10 mouse cellular contexts compared by ENCODE assay signal in genomic region chr12:100996378-100996898, GRCm38 (mm10). TPM values are rescaled to one million over a fixed set of nuclear protein-coding genes. Genes with fewer than 3 reads are reported as not detected.
DNase-seq lines count a peak whose midpoint lies in the region; ATAC-seq lines count a peak whose summit lies in the region.
"Had no signal": no experiment of that assay in that cellular context is flagged by ENCODE, and none has a peak within 500 bp of the region (broad histone marks: within the 10 kb centered on the region; RNA-seq: fewer than 3 reads in every experiment).

No protein-coding gene starts in this region.

- H3K27me3 ChIP-seq in kidney, embryonic 15.5 days = no peaks in the 10 kb centered on the region
- no peaks in the 10 kb centered on the region for H3K27me3 ChIP-seq in midbrain, embryonic 15.5 days (replicated peaks)

- no peaks in the 10 kb centered on the region for H3K36me3 ChIP-seq in kidney, embryonic 15.5 days
- H3K36me3 ChIP-seq in midbrain, embryonic 15.5 days (replicated peaks) = no peaks in the 10 kb centered on the region
- H3K36me3 ChIP-seq: heart, embryonic 12.5 days had no signal

- no peak overlapping the region for H3K4me3 ChIP-seq in kidney, embryonic 15.5 days (replicated peaks)
- no peak overlapping the region for H3K4me3 ChIP-seq in midbrain, embryonic 15.5 days
- H3K4me3 ChIP-seq: heart, embryonic 12.5 days had no signal

- DNase-seq in kidney, adult 8-10 months = peak; percentile 47 to 71
- DNase-seq in brain, adult 2 months (ENCODE audit: low read depth, low spot score) = peak; percentile 83
- peak; percentile 27 for DNase-seq in kidney, postnatal 14 days
- DNase-seq in testis, postnatal 10 days (ENCODE audit: low spot score) = no peak
- no peak for DNase-seq in thymus, postnatal 36 days
- no peak for DNase-seq in layer of hippocampus, postnatal 10 days (ENCODE audit: low spot score in 2 of 2)
- DNase-seq: adrenal gland, adult 8-10 months had no signal

- H3K27ac ChIP-seq in kidney, embryonic 15.5 days = no peak overlapping the region
- H3K27ac ChIP-seq in midbrain, embryonic 15.5 days = peak overlapping the region; percentile 46

- ATAC-seq in kidney, embryonic 15.5 days (replicated peaks; ENCODE audit: low FRiP score) = no peak
- ATAC-seq in midbrain, embryonic 15.5 days (replicated peaks) = 0 out of 2 replicates have a peak, but pooled peaks have one; percentile 10

- 30% methylated on average over 5 of the region's 5 CpGs for WGBS in kidney, embryonic 15.5 days
- 22% methylated on average over 5 of the region's 5 CpGs for WGBS in midbrain, embryonic 15.5 days

- H3K4me1 ChIP-seq in kidney, embryonic 15.5 days = peaks cover 99% of the 10 kb centered on the region
- H3K4me1 ChIP-seq in midbrain, embryonic 15.5 days = peaks cover 47% of the 10 kb centered on the region

- H3K9ac ChIP-seq in kidney, embryonic 15.5 days = no peak overlapping the region
- no peak overlapping the region for H3K9ac ChIP-seq in midbrain, embryonic 15.5 days
- H3K9ac ChIP-seq: heart, embryonic 12.5 days had no signal

- H3K4me2 ChIP-seq in kidney, embryonic 15.5 days = no peak overlapping the region
- no peak overlapping the region for H3K4me2 ChIP-seq in midbrain, embryonic 15.5 days
- H3K4me2 ChIP-seq: heart, embryonic 12.5 days had no signal

- no peaks in the 10 kb centered on the region for H3K9me3 ChIP-seq in kidney, embryonic 15.5 days (replicated peaks)
- no peaks in the 10 kb centered on the region for H3K9me3 ChIP-seq in midbrain, embryonic 15.5 days
- H3K9me3 ChIP-seq: heart, embryonic 12.5 days had no signal

RNA-seq across cellular contexts. Expression of gene Ccdc88c, which starts 32.4 kb away (rescaled TPM):
- polyA plus RNA-seq in kidney, embryonic 15.5 days (2015; fragmentation: Nextera tagmentation; extraction: Ambion mirVana) = 12.5 and 12.7 TPM in 2 replicates
- polyA plus RNA-seq in midbrain, embryonic 15.5 days (2015; fragmentation: Nextera tagmentation; extraction: Ambion mirVana) = 14.6 and 15.8 TPM in 2 replicates
- 10 to 100 TPM; 43.0 to 49.7 TPM for total RNA-seq in layer of hippocampus, postnatal 10 days (2021)

Comparison
In these comparisons a context has a peak if more than half of its experiments do, and no peak if none do; other contexts are left out.
1. DNase-seq: peak in kidney, adult 8-10 months (2 of 2), brain, adult 2 months (single experiment) and kidney, postnatal 14 days (single experiment); none in testis, postnatal 10 days (single experiment), thymus, postnatal 36 days (0 of 2) and layer of hippocampus, postnatal 10 days (0 of 2).